Mouse (Mus musculus): ENCODE data around the gene Pdhx.

Gene Pdhx

GRCm38 (mm10) chr2:102990301-102990702, 83.0 kb downstream of the Pdhx start:
- peak; percentile 79 for ATAC-seq (ENCODE audit: low TSS enrichment)

GRCm38 (mm10) chr2:102989446-102989845, 83.9 kb downstream of the Pdhx start:
- ATAC-seq (ENCODE audit: low TSS enrichment): no peak

GRCm38 (mm10) chr2:102987708-102988010, 85.7 kb downstream of the Pdhx start:
- ATAC-seq (ENCODE audit: low TSS enrichment): no peak

GRCm38 (mm10) chr2:102986964-102987707, 86.2 kb downstream of the Pdhx start:
- ATAC-seq (ENCODE audit: low TSS enrichment): no peak

- ATAC-seq (ENCODE audit: low TSS enrichment): no peak
Observed at GRCm38 (mm10) chr2:102986424-102986823, 86.9 kb downstream of the Pdhx start.

GRCm38 (mm10) chr2:102982822-102983221, 90.5 kb downstream of the Pdhx start:
- no peak for ATAC-seq (ENCODE audit: low TSS enrichment)

- no peak for ATAC-seq (ENCODE audit: low TSS enrichment)
Observed at GRCm38 (mm10) chr2:102981446-102982314, 91.6 kb downstream of the Pdhx start.

GRCm38 (mm10) chr2:102980870-102981269, 92.4 kb downstream of the Pdhx start:
- ATAC-seq (ENCODE audit: low TSS enrichment): no peak

- peak; percentile 27; the same call in 1 of the 2 replicates for ATAC-seq (ENCODE audit: low TSS enrichment)
Observed at GRCm38 (mm10) chr2:102979519-102979918, 93.8 kb downstream of the Pdhx start.

- no peak for ATAC-seq (ENCODE audit: low TSS enrichment)
Observed at GRCm38 (mm10) chr2:102979112-102979511, 94.2 kb downstream of the Pdhx start.

GRCm38 (mm10) chr2:102975358-102975945, 97.9 kb downstream of the Pdhx start:
- ATAC-seq (ENCODE audit: low TSS enrichment): no peak

GRCm38 (mm10) chr2:102973115-102973514, 100.2 kb downstream of the Pdhx start:
- no peak for ATAC-seq (ENCODE audit: low TSS enrichment)

GRCm38 (mm10) chr2:102972575-102972974, 100.7 kb downstream of the Pdhx start:
- no peak for ATAC-seq (ENCODE audit: low TSS enrichment)

- no peak for ATAC-seq (ENCODE audit: low TSS enrichment)
Observed at GRCm38 (mm10) chr2:102971951-102972350, 101.4 kb downstream of the Pdhx start.
